Mouse (Mus musculus) liver, postnatal 0 days (tissue): ENCODE measurements around the gene Enkd1.

ENCODE experiments used
- CTCF ChIP-seq: sonication (generic); IDR thresholded peaks from 2 replicates; pipeline ENCODE4 v1.5.1; 2016; ENCODE audit warnings: antibody characterized with exemption, low read depth
- EP300 ChIP-seq: IDR thresholded peaks from 2 replicates; pipeline ENCODE4 v1.6.1; 2016; ENCODE audit warnings: antibody characterized with exemption, low read depth, mild to moderate bottlenecking

GRCm38 (mm10) chr8:105750606-105751005, 42.6 kb upstream of the Enkd1 start:
- no peak for TF ChIP-seq CTCF
- TF ChIP-seq EP300 = no peak
